ENCODE assay signal across 19 mouse cellular contexts in genomic region chr17:26620292-26620691, GRCm38 (mm10). TPM values are rescaled to one million over a fixed set of nuclear protein-coding genes. Genes with fewer than 3 reads are reported as not detected.
DNase-seq lines count a peak whose midpoint lies in the region; ATAC-seq and TF ChIP-seq lines count a peak whose summit lies in the region.
"Had no signal": no experiment of that assay in that cellular context is flagged by ENCODE, and none has a peak within 500 bp of the region (broad histone marks: within the 10 kb centered on the region; RNA-seq: fewer than 3 reads in every experiment).

No protein-coding gene starts in this region.

- H3K36me3 ChIP-seq in heart, embryonic 16.5 days (ENCODE audit: control insufficient read depth, insufficient read depth): peaks cover 17% of the 10 kb centered on the region; the same call in 1 of the 2 replicates
- H3K36me3 ChIP-seq in heart, embryonic 12.5 days: peaks cover 63% of the 10 kb centered on the region

- ATAC-seq in heart, embryonic 16.5 days (replicated peaks; ENCODE audit: extremely low read depth, insufficient read depth, low FRiP score): no peak
- no peak for ATAC-seq in heart, embryonic 12.5 days (ENCODE audit: insufficient number of reproducible peaks, low FRiP score)

- no peaks in the 10 kb centered on the region for H3K9me3 ChIP-seq in heart, embryonic 16.5 days (replicated peaks; ENCODE audit: control insufficient read depth, low read length)
- H3K9me3 ChIP-seq in heart, embryonic 12.5 days (replicated peaks): no peaks in the 10 kb centered on the region
- H3K9me3 ChIP-seq: heart, embryonic 10.5 days; liver, embryonic 15.5 days; midbrain, embryonic 12.5 days; neural tube, embryonic 15.5 days had no signal

- H3K4me3 ChIP-seq in heart, embryonic 16.5 days (ENCODE audit: low read length): no peak overlapping the region
- no peak overlapping the region for H3K4me3 ChIP-seq in heart, embryonic 12.5 days
- no peak overlapping the region for H3K4me3 ChIP-seq in left cerebral cortex, adult 2 months
- no peak overlapping the region for H3K4me3 ChIP-seq in brown adipose tissue, adult 24 weeks (ENCODE audit: insufficient read depth, low read depth, low read length)
- H3K4me3 ChIP-seq: heart, embryonic 10.5 days; liver, embryonic 15.5 days; midbrain, embryonic 12.5 days; neural tube, embryonic 15.5 days had no signal

- peaks cover 2% of the 10 kb centered on the region for H3K4me1 ChIP-seq in heart, embryonic 16.5 days (ENCODE audit: control insufficient read depth, insufficient read depth, low read length)
- H3K4me1 ChIP-seq in heart, embryonic 12.5 days (replicated peaks): peaks cover 4% of the 10 kb centered on the region
- H3K4me1 ChIP-seq in brown adipose tissue, adult 24 weeks (ENCODE audit: control insufficient read depth, insufficient read depth, insufficient read length, low read length): peaks cover 37% of the 10 kb centered on the region
- H3K4me1 ChIP-seq: midbrain, embryonic 12.5 days had no signal

- no peaks in the 10 kb centered on the region for H3K27me3 ChIP-seq in heart, embryonic 16.5 days (ENCODE audit: control insufficient read depth, insufficient read depth, low read length)
- no peaks in the 10 kb centered on the region for H3K27me3 ChIP-seq in heart, embryonic 12.5 days (replicated peaks)
- H3K27me3 ChIP-seq: liver, embryonic 15.5 days; midbrain, embryonic 12.5 days; neural tube, embryonic 15.5 days had no signal

- WGBS in heart, embryonic 16.5 days: 92% methylated on average over 6 of the region's 6 CpGs
- WGBS in heart, embryonic 12.5 days: 92% methylated on average over 6 of the region's 6 CpGs

- 0 out of 2 replicates have a peak overlapping the region, but pooled peaks have one; percentile 61 for H3K27ac ChIP-seq in heart, embryonic 16.5 days (ENCODE audit: low read length)
- H3K27ac ChIP-seq in heart, embryonic 12.5 days (ENCODE audit: poor library complexity, severe bottlenecking): no peak overlapping the region
- H3K27ac ChIP-seq in left cerebral cortex, adult 2 months: peak overlapping the region; percentile 91
- peak overlapping the region; percentile 96 for H3K27ac ChIP-seq in brown adipose tissue, adult 24 weeks (replicated peaks; ENCODE audit: low read depth, low read length)
- H3K27ac ChIP-seq: heart, embryonic 10.5 days; hindbrain, embryonic 14.5 days; liver, embryonic 15.5 days; macrophage; midbrain, embryonic 12.5 days had no signal

- no peak overlapping the region for H3K9ac ChIP-seq in heart, embryonic 16.5 days (ENCODE audit: low read length)
- no peak overlapping the region for H3K9ac ChIP-seq in heart, embryonic 12.5 days
- H3K9ac ChIP-seq: hindbrain, embryonic 14.5 days; liver, embryonic 15.5 days; midbrain, embryonic 12.5 days; neural tube, embryonic 15.5 days had no signal

- intact Hi-C loops in left cerebral cortex, adult 2 months (cut with DNase I): no loop called here
- intact Hi-C loops in left cerebral cortex, postnatal 36 days (cut with DNase I): no loop called here

- peak; percentile 39 to 53 for DNase-seq in cerebellum, postnatal 10 days
- DNase-seq in cerebellum, adult 9-11 months: no peak
- DNase-seq in left cerebral cortex, adult 2 months (ENCODE audit: extremely low spot score in 1 of 2, low spot score in 2 of 2): no peak
- DNase-seq in left cerebral cortex, postnatal 36 days (ENCODE audit: low spot score in 2 of 2): no peak
- no peak for DNase-seq in urinary bladder, adult 18-20 months (ENCODE audit: low spot score in 2 of 2)
- DNase-seq: adrenal gland, postnatal 25 days; gastrocnemius, postnatal 10 days; kidney, adult 9 months; layer of hippocampus, adult 9-11 months; right cerebral cortex, postnatal 4 days had no signal

- H3K4me2 ChIP-seq in heart, embryonic 16.5 days (ENCODE audit: low read depth, low read length): no peak overlapping the region
- H3K4me2 ChIP-seq in heart, embryonic 12.5 days: no peak overlapping the region
- H3K4me2 ChIP-seq: hindbrain, embryonic 14.5 days; liver, embryonic 15.5 days; midbrain, embryonic 12.5 days; neural tube, embryonic 15.5 days had no signal

- TF ChIP-seq CTCF in left cerebral cortex, adult 2 months (IDR thresholded peaks at IDR 0.05): peak; percentile 9; the same call in 1 of the 2 replicates

RNA-seq across cellular contexts. Expression of gene Atp6v0e, which starts 42.7 kb away (rescaled TPM):
- polyA plus RNA-seq in heart, embryonic 16.5 days (2015; fragmentation: Nextera tagmentation; extraction: Ambion mirVana): 216 and 249 TPM in 2 replicates
- 176 and 193 TPM in 2 replicates for polyA plus RNA-seq in heart, embryonic 12.5 days (2016; fragmentation: Nextera tagmentation; extraction: Ambion mirVana)
- 10 to 100 TPM; 39.2 to 44.6 TPM for total RNA-seq in left cerebral cortex, adult 2 months (2021)
- 10 to 100 TPM; 41.3 to 44.1 TPM for total RNA-seq in left cerebral cortex, postnatal 36 days (2021)
- 314 and 348 TPM in 2 replicates for polyA plus RNA-seq in brown adipose tissue, adult 24 weeks (2012; ENCODE audit: insufficient read depth, insufficient read length, missing spikeins)

RNA-seq across cellular contexts. Expression of gene Dusp1, which starts 58.4 kb away (rescaled TPM):
- 35.5 and 35.7 TPM in 2 replicates for polyA plus RNA-seq in heart, embryonic 16.5 days (2015; fragmentation: Nextera tagmentation; extraction: Ambion mirVana)
- 36.2 and 38.7 TPM in 2 replicates for polyA plus RNA-seq in heart, embryonic 12.5 days (2016; fragmentation: Nextera tagmentation; extraction: Ambion mirVana)
- total RNA-seq in left cerebral cortex, adult 2 months (2021): 10 to 100 TPM; 58.0 to 65.6 TPM
- total RNA-seq in left cerebral cortex, postnatal 36 days (2021): 10 to 100 TPM; 25.0 to 66.5 TPM
- 44.4 and 326 TPM in 2 replicates for polyA plus RNA-seq in brown adipose tissue, adult 24 weeks (2012; ENCODE audit: insufficient read depth, insufficient read length, missing spikeins)

RNA-seq across cellular contexts. Expression of gene Ergic1, which starts 59.0 kb away (rescaled TPM):
- 82.7 and 84.9 TPM in 2 replicates for polyA plus RNA-seq in heart, embryonic 16.5 days (2015; fragmentation: Nextera tagmentation; extraction: Ambion mirVana)
- polyA plus RNA-seq in heart, embryonic 12.5 days (2016; fragmentation: Nextera tagmentation; extraction: Ambion mirVana): 115 and 121 TPM in 2 replicates
- total RNA-seq in left cerebral cortex, adult 2 months (2021): 100 to 1,000 TPM; 144 to 149 TPM
- 100 to 1,000 TPM; 154 TPM for total RNA-seq in left cerebral cortex, postnatal 36 days (2021)
- 124 and 179 TPM in 2 replicates for polyA plus RNA-seq in brown adipose tissue, adult 24 weeks (2012; ENCODE audit: insufficient read depth, insufficient read length, missing spikeins)

Comparison
In these comparisons a context has a peak if more than half of its experiments do, and no peak if none do; other contexts are left out.
1. DNase-seq: peak in cerebellum, postnatal 10 days (2 of 2); none in cerebellum, adult 9-11 months (single experiment), left cerebral cortex, adult 2 months (0 of 2), left cerebral cortex, postnatal 36 days (0 of 2) and urinary bladder, adult 18-20 months (0 of 2).